Comparison of ENCODE assay signal across 8 mouse cellular contexts in genomic region chr2:127337531-127337930, GRCm38 (mm10). TPM values are rescaled to one million over a fixed set of nuclear protein-coding genes. Genes with fewer than 3 reads are reported as not detected.
A peak's percentile ranks its signal among the peaks of the same experiment; 100 is the strongest.
DNase-seq lines count a peak whose midpoint lies in the region; ATAC-seq and TF ChIP-seq lines count a peak whose summit lies in the region.

No protein-coding gene starts in this region.

- intact Hi-C loops in left cerebral cortex, postnatal 4 days (cut with DNase I) = no loop called here
- intact Hi-C loops in left cerebral cortex, postnatal 10 days (cut with DNase I) = no loop called here

- 33% methylated on average over 11 of the region's 11 CpGs for WGBS in cerebellum, adult 2 months
- WGBS in intestine, postnatal 0 days = 70% methylated on average over 11 of the region's 11 CpGs
- WGBS in forebrain, embryonic 11.5 days = 73% methylated on average over 11 of the region's 11 CpGs

- H3K4me3 ChIP-seq in cerebellum, adult 2 months (replicated peaks; ENCODE audit: insufficient read depth, low read depth, low read length) = no peak overlapping the region
- H3K4me3 ChIP-seq in intestine, postnatal 0 days (ENCODE audit: low read depth, low read length) = peak overlapping the region; percentile 56; the same call in 1 of the 2 replicates
- no peak overlapping the region for H3K4me3 ChIP-seq in forebrain, embryonic 11.5 days (ENCODE audit: low read depth, low read length)

- DNase-seq in left cerebral cortex, postnatal 4 days = peak; percentile 51
- DNase-seq in left cerebral cortex, postnatal 10 days (ENCODE audit: extremely low spot score in 1 of 2, low spot score in 2 of 2) = no peak
- DNase-seq in cerebellum, adult 2 months = peak; percentile 33 to 39
- peak; percentile 69 for DNase-seq in spleen, postnatal 36 days (ENCODE audit: low spot score in 2 of 2)
- no peak for DNase-seq in layer of hippocampus, adult 9-11 months
- DNase-seq in embryo, embryonic 9.5 days (ENCODE audit: extremely low spot score) = no peak
- DNase-seq in forebrain, embryonic 11.5 days (ENCODE audit: low spot score) = no peak

- no peak for TF ChIP-seq CTCF in cerebellum, adult 2 months (IDR thresholded peaks at IDR 0.05; ENCODE audit: borderline replicate concordance, insufficient read depth, low read depth, low read length)
- no peak for TF ChIP-seq CTCF in intestine, postnatal 0 days (IDR thresholded peaks at IDR 0.05; ENCODE audit: low read depth)

- no peak for ATAC-seq in intestine, postnatal 0 days
- ATAC-seq in forebrain, embryonic 11.5 days (replicated peaks; ENCODE audit: low FRiP score) = no peak

- no peaks in the 10 kb centered on the region for H3K9me3 ChIP-seq in intestine, postnatal 0 days (ENCODE audit: control insufficient read depth)
- no peaks in the 10 kb centered on the region for H3K9me3 ChIP-seq in forebrain, embryonic 11.5 days (ENCODE audit: control insufficient read depth, low read length)

- no peaks in the 10 kb centered on the region for H3K27me3 ChIP-seq in cerebellum, adult 2 months (ENCODE audit: control insufficient read depth, insufficient read depth, low read length)
- H3K27me3 ChIP-seq in intestine, postnatal 0 days (replicated peaks; ENCODE audit: control insufficient read depth, insufficient read depth, low read length) = peaks cover 16% of the 10 kb centered on the region
- H3K27me3 ChIP-seq in forebrain, embryonic 11.5 days (ENCODE audit: control insufficient read depth, insufficient read depth, low read length) = peaks cover 27% of the 10 kb centered on the region

- no peaks in the 10 kb centered on the region for H3K4me1 ChIP-seq in cerebellum, adult 2 months (ENCODE audit: control insufficient read depth, insufficient read depth, low read length)
- no peaks in the 10 kb centered on the region; the same call in 1 of the 2 replicates for H3K4me1 ChIP-seq in intestine, postnatal 0 days (replicated peaks; ENCODE audit: control insufficient read depth, insufficient read depth, low read length)
- H3K4me1 ChIP-seq in forebrain, embryonic 11.5 days (replicated peaks; ENCODE audit: control insufficient read depth, insufficient read depth, low read length) = peaks cover 6% of the 10 kb centered on the region

- H3K36me3 ChIP-seq in intestine, postnatal 0 days (ENCODE audit: control insufficient read depth, insufficient read depth) = no peaks in the 10 kb centered on the region
- H3K36me3 ChIP-seq in forebrain, embryonic 11.5 days (ENCODE audit: control insufficient read depth, insufficient read depth, low read length) = no peaks in the 10 kb centered on the region

- TF ChIP-seq POLR2A in cerebellum, adult 2 months (IDR thresholded peaks at IDR 0.05; ENCODE audit: borderline replicate concordance, insufficient read depth, low read length) = no peak

- H3K9ac ChIP-seq in intestine, postnatal 0 days (ENCODE audit: low read depth, low read length) = no peak overlapping the region
- no peak overlapping the region for H3K9ac ChIP-seq in forebrain, embryonic 11.5 days (ENCODE audit: low read length)

- H3K27ac ChIP-seq in cerebellum, adult 2 months (ENCODE audit: insufficient read depth, low read length) = no peak overlapping the region
- H3K27ac ChIP-seq in intestine, postnatal 0 days (ENCODE audit: low read depth, low read length) = no peak overlapping the region
- H3K27ac ChIP-seq in forebrain, embryonic 11.5 days (ENCODE audit: low read depth, low read length) = no peak overlapping the region

- peak overlapping the region; percentile 90 for H3K4me2 ChIP-seq in intestine, postnatal 0 days (replicated peaks; ENCODE audit: low read depth)
- no peak overlapping the region for H3K4me2 ChIP-seq in forebrain, embryonic 11.5 days (ENCODE audit: low read depth, low read length, severe bottlenecking)

RNA-seq across cellular contexts. Expression of gene Astl, which starts 0.9 kb away (rescaled TPM):
- total RNA-seq in left cerebral cortex, postnatal 4 days (2021) = not detected
- total RNA-seq in left cerebral cortex, postnatal 10 days (2021) = not detected
- polyA plus RNA-seq in cerebellum, adult 2 months (2012; rRNA removed) = not detected in 2 replicates
- polyA plus RNA-seq in intestine, postnatal 0 days (2015; fragmentation: Nextera tagmentation; extraction: Ambion mirVana) = not detected in 2 replicates
- polyA plus RNA-seq in forebrain, embryonic 11.5 days (2014; fragmentation: Nextera tagmentation; extraction: Ambion mirVana) = not detected in 2 replicates

RNA-seq across cellular contexts. Expression of gene Dusp2, which starts 1.6 kb away (rescaled TPM):
- 1 to 10 TPM; 8.5 to 8.9 TPM for total RNA-seq in left cerebral cortex, postnatal 4 days (2021)
- total RNA-seq in left cerebral cortex, postnatal 10 days (2021) = 1 to 10 TPM; 4.5 to 6.1 TPM
- polyA plus RNA-seq in cerebellum, adult 2 months (2012; rRNA removed) = 1.6 and 1.8 TPM in 2 replicates
- polyA plus RNA-seq in intestine, postnatal 0 days (2015; fragmentation: Nextera tagmentation; extraction: Ambion mirVana) = 3.7 and 4.4 TPM in 2 replicates
- polyA plus RNA-seq in forebrain, embryonic 11.5 days (2014; fragmentation: Nextera tagmentation; extraction: Ambion mirVana) = 3.9 and 5.2 TPM in 2 replicates

RNA-seq across cellular contexts. Expression of gene Adra2b, which starts 25.5 kb away (rescaled TPM):
- under 1 TPM; 0.12 to 0.28 TPM for total RNA-seq in left cerebral cortex, postnatal 4 days (2021)
- under 1 TPM; 0.45 to 0.81 TPM for total RNA-seq in left cerebral cortex, postnatal 10 days (2021)
- polyA plus RNA-seq in cerebellum, adult 2 months (2012; rRNA removed) = 0.64 and 1.2 TPM in 2 replicates
- polyA plus RNA-seq in intestine, postnatal 0 days (2015; fragmentation: Nextera tagmentation; extraction: Ambion mirVana) = 1.3 and 1.4 TPM in 2 replicates
- 3.4 and 4.1 TPM in 2 replicates for polyA plus RNA-seq in forebrain, embryonic 11.5 days (2014; fragmentation: Nextera tagmentation; extraction: Ambion mirVana)

Comparison
In these comparisons a context has a peak if more than half of its experiments do, and no peak if none do; other contexts are left out.
1. DNase-seq: peak in left cerebral cortex, postnatal 4 days (single experiment), cerebellum, adult 2 months (2 of 2) and spleen, postnatal 36 days (2 of 2); none in left cerebral cortex, postnatal 10 days (0 of 2), layer of hippocampus, adult 9-11 months (single experiment), embryo, embryonic 9.5 days (single experiment) and forebrain, embryonic 11.5 days (single experiment).